Mouse (Mus musculus) cerebellum, adult 2 months (tissue): Measurements from ENCODE around the gene Cyp39a1. TPM values are rescaled to one million over a fixed set of nuclear protein-coding genes. Genes with fewer than 3 reads are reported as not detected.

ENCODE experiments used
- DNase-seq, 2 experiments: peaks; one replicate each; pipeline ENCODE4 v3.0.0; 2021
- H3K27ac ChIP-seq: fragments of 200-500 bp; 2 replicates; pipeline ENCODE4 v1.5.1; 2012; ENCODE audit warnings: low read length, control low read depth, inconsistent platforms; ENCODE audit not compliant: insufficient read depth
- H3K27me3 ChIP-seq: fragments of 200-500 bp; 2 replicates; pipeline ENCODE4 v1.6.1; 2012; ENCODE audit warnings: inconsistent platforms, mild to moderate bottlenecking, low read length, moderate library complexity; ENCODE audit not compliant: control insufficient read depth, insufficient read depth
- H3K4me1 ChIP-seq: fragments of 200-500 bp; 2 replicates; pipeline ENCODE4 v1.6.1; 2011; ENCODE audit warnings: low read length; ENCODE audit not compliant: control insufficient read depth, insufficient read depth
- H3K4me3 ChIP-seq: fragments of 200-500 bp; replicated peaks from 2 replicates; pipeline ENCODE3; 2011; ENCODE audit warnings: mild to moderate bottlenecking, low read depth, low read length, control low read depth; ENCODE audit not compliant: insufficient read depth
- CTCF ChIP-seq: fragments of 200-500 bp; IDR thresholded peaks from 2 replicates; pipeline ENCODE4 v1.5.1; 2011; ENCODE audit warnings: low read depth, mild to moderate bottlenecking, control low read depth, low read length, moderate library complexity, borderline replicate concordance; ENCODE audit not compliant: insufficient read depth
- POLR2A ChIP-seq: fragments of 200-500 bp; IDR thresholded peaks from 2 replicates; pipeline ENCODE4 v1.6.1; 2011; ENCODE audit warnings: low read length, control low read depth, borderline replicate concordance; ENCODE audit not compliant: insufficient read depth
- WGBS: fragments of 180-500 bp; shearing (Covaris S2); methylation state at CpG from one replicate; pipeline ENCODE4 v1.1.7; 2018; 5-methylcytosine and 5-hydroxymethylcytosine counted together
- polyA plus RNA-seq: library from polyadenylated mRNA; depleted of rRNA; stranded (reverse); fragments of >200 nt; gene quantifications from 2 replicates; pipeline ENCODE4 v1.2.3, GENCODE M21; 2012

The Cyp39a1 gene
- polyA plus RNA-seq, 1 experiment, result 3.2 TPM

DNA sequence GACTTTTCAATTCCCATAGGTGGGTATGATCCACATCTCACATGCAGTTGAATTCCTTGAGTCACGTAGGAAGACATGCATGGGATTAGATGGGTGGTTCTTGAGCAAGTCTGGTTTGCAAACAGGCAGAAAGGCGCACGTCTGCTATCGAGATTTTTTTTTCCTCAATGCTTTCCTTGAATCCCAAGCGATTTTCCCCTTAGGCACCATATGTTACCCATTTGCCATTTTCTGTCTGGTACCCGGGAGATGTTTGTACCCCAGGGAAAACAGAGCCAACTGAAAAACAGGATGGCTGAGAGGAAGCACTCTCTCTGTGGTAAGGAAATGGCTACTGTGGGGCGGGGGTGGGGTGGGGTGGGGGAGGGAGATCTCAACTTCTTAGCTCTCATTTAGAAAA is 49.4 kb downstream of the Cyp39a1 start:
- Histone ChIP-seq H3K4me1 (no peaks in the 10 kb centered on the region), H3K27me3 (no peaks in the 10 kb centered on the region), H3K4me3 (no peak overlapping the region), H3K27ac (no peak overlapping the region)
- TF ChIP-seq POLR2A, result no peak
- TF ChIP-seq CTCF, result no peak
- 59% methylated on average over 7 of the region's 7 CpGs for WGBS
- DNase-seq, result no peak

DNA sequence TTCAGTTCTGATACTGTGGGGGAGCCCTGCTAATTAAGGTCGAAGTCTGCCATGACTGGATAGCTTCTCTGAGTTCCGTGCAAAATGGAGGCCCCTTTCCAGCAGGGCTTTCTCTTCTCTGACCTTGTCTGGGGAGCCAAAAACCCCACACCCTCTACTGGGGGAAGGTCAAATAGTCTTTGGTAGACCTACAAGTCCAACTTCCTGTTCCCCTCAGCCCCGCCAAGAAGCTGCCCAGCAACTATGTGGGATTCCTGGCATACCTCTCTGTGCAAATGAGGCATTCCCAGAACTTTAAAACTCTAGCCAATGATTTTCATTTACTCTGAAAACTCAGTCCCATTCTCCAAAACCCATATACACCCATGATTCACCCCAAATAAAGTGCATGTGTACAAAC is 52.2 kb downstream of the Cyp39a1 start:
- TF ChIP-seq POLR2A (no peak), CTCF (no peak)
- no peak for DNase-seq
- no peak overlapping the region for H3K27ac ChIP-seq
- no peaks in the 10 kb centered on the region for H3K4me1 ChIP-seq
- H3K4me3 ChIP-seq, result no peak overlapping the region
- 81% methylated on average over 3 of the region's 3 CpGs for WGBS
- no peaks in the 10 kb centered on the region for H3K27me3 ChIP-seq

DNA sequence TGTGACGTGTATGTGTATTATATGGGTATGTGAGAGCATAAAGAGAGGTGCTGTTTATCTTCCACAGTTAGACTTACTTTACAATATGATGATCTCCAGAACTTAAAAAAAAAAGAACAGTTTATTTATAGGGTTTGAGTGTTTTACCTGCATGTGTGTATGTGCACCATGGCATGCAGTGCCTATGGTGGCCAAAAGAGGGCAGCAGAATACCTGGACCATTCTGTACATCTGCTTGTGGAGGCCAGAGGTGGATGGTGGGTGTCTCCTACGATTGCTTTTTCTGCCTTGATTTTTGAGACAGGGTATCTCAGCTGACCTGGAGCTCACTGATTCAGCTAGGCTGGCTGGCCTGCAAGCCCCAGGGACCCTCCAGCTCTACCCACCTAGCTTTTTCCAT is 57.3 kb downstream of the Cyp39a1 start:
- H3K4me1 ChIP-seq, result no peaks in the 10 kb centered on the region
- H3K27me3 ChIP-seq, result no peaks in the 10 kb centered on the region
- no peak overlapping the region for H3K4me3 ChIP-seq
- H3K27ac ChIP-seq, result no peak overlapping the region
- WGBS, result over 99% methylated on average over 2 of the region's 2 CpGs
- no peak for DNase-seq
- no peak for TF ChIP-seq CTCF
- no peak for TF ChIP-seq POLR2A

DNA sequence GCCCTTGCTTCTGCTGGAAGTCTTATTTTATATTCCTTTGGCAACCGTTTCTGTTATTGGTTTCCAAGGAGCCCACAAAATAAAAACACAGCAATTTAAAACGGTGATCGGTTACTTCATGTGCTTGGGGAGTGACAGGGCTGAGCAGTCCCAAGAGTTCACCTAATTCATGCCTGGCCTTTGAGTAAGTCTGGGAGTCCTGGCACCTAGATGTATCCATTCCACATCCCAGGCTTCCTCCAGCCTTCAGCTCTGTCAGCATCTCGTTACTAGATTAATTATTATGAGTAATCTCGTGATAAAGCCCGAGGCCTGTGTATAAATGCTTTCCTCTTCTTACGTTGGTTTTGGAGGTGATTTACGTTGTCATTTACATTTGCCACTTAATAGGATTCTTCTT is 64.1 kb downstream of the Cyp39a1 start:
- H3K4me3 ChIP-seq, result no peak overlapping the region
- WGBS, result 88% methylated on average over 8 of the region's 8 CpGs
- H3K27me3 ChIP-seq, result no peaks in the 10 kb centered on the region
- no peak for DNase-seq
- H3K27ac ChIP-seq, result no peak overlapping the region
- TF ChIP-seq CTCF (no peak), POLR2A (no peak)
- no peaks in the 10 kb centered on the region for H3K4me1 ChIP-seq

DNA sequence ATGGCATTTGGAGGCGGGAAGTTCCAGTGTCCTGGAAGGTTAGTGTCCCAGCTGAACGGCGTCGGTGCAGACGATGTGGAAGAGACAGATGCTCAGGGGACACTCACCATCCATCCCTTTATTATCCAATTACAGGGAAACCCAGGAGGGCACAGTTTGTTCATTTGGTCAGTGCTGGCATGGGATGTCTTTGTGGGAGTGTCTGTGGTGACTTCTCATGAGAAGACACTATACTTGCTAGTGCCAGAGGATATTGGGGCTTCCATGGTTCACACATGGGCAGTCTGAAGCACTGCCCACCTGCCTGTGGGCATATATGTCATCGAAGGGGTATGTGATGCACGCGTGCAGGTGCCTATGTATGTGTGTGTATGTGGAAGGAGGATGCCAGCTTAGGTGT is 64.8 kb downstream of the Cyp39a1 start:
- no peak for TF ChIP-seq POLR2A
- TF ChIP-seq CTCF, result no peak
- Histone ChIP-seq H3K4me1 (no peaks in the 10 kb centered on the region), H3K4me3 (no peak overlapping the region), H3K27ac (no peak overlapping the region), H3K27me3 (no peaks in the 10 kb centered on the region)
- 88% methylated on average over 8 of the region's 8 CpGs for WGBS
- DNase-seq, result no peak

DNA sequence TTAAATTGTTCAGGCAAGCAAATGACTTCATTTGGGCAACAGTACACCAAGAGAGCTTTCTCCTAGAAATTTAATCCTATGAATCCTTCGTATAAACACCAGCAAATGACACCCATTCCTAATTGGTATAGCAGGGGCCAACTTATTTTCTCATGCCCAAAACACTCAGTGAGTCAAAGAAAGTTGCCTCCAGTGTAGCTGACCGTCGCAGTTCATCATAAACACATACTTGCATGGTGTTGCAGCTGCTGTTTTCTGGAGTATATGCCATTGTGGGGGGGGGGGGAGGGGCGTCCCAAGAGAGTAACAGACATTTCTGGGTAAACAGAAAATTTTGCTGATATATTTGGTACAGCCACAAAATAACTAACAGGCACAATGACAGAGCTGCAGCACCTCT is 67.0 kb downstream of the Cyp39a1 start:
- Histone ChIP-seq H3K4me1 (no peaks in the 10 kb centered on the region), H3K27ac (no peak overlapping the region), H3K27me3 (no peaks in the 10 kb centered on the region), H3K4me3 (no peak overlapping the region)
- TF ChIP-seq POLR2A, result no peak
- no peak for TF ChIP-seq CTCF
- DNase-seq, result no peak
- 81% methylated on average over 4 of the region's 4 CpGs for WGBS

DNA sequence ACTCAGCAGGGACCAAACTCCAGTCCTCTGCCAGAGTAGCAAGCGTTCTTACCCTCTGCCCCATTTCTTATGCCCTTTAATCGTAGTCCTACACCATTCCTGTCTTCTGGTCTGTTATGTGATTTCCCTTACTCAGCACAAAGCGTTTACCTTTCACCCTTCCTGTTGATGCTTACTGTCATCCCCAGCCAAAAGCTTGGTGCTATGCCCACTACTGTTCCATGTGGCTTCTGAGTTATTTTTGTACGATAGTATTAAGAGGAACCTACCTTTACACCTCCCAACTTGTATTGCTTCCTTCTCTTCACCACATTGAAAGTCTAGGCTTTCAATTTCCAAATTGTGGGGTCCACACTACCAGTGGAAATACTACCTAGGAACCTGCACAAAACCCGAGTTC is 76.7 kb downstream of the Cyp39a1 start:
- DNase-seq, result no peak
- Histone ChIP-seq H3K4me1 (no peaks in the 10 kb centered on the region), H3K27me3 (no peaks in the 10 kb centered on the region), H3K4me3 (no peak overlapping the region), H3K27ac (no peak overlapping the region)
- 85% methylated on average over 5 of the region's 5 CpGs for WGBS
- TF ChIP-seq CTCF (no peak), POLR2A (no peak)

DNA sequence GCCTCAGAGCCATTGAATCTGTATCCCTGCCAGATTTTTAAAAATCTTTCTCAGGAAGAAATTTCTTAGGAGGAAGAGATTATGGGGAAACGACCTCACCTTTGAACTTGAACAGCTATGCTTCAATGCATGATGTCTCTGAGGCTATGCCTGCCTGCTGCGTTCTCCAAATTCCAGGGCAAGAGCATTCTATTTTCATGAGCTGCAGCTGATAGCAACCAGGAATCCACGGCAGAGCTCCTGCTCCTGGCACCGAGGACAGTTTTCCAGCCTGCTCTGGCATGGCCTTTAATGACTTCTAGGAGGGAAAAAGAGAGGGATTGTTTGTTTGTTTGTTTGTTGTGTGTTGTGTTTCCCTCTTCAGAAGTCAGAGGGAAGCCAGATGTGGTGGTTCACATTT is 77.2 kb downstream of the Cyp39a1 start:
- DNase-seq, result no peak
- Histone ChIP-seq H3K4me1 (no peaks in the 10 kb centered on the region), H3K27ac (no peak overlapping the region), H3K27me3 (no peaks in the 10 kb centered on the region), H3K4me3 (no peak overlapping the region)
- TF ChIP-seq POLR2A (no peak), CTCF (no peak)
- 41% methylated on average over 4 of the region's 4 CpGs for WGBS
